Mouse (Mus musculus): ENCODE measurements around the gene Olfr215. TPM values are rescaled to one million over a fixed set of nuclear protein-coding genes. Genes with fewer than 3 reads are reported as not detected.
"Not testable (repeated sequence)": the region's sequence is repeated elsewhere in the genome, so short reads cannot be mapped to it uniquely, and the experiment has no call there.

Olfr215 gene
- polyA plus RNA-seq, 1 experiment from 2014 or later = not detected

DNA sequence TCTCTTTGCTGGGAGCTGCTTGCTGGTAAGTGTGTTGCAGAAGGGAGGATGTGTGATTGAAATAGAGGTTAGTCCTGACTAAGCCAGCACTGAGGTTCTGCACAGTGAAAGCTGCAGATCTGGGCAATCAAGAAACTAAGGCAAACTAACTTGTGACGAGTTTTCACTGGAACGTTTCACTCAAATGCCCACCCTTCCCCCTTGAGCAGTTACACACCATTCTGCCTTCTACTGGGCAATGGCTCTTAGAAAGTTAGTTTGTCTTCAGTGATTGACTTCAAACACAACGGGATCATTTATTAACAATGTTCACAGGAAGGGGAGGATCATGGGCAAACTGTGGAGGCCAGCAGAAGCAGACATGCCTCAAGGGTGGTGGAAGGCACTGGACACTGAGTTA lies 29.0 kb downstream of the Olfr215 start:
- no peak overlapping the region for H3K27ac ChIP-seq
- no peak overlapping the region for H3K4me3 ChIP-seq
- H3K9ac ChIP-seq = no peak overlapping the region
- WGBS = 91% methylated on average over 3 of the region's 3 CpGs
- no peaks in the 10 kb centered on the region for H3K27me3 ChIP-seq
- ATAC-seq = no peak
- H3K9me3 ChIP-seq (replicated peaks) = no peaks in the 10 kb centered on the region
- H3K36me3 ChIP-seq (ENCODE audit: poor library complexity, severe bottlenecking) = no peaks in the 10 kb centered on the region
- no peak overlapping the region for H3K4me2 ChIP-seq
- H3K4me1 ChIP-seq = no peaks in the 10 kb centered on the region

DNA sequence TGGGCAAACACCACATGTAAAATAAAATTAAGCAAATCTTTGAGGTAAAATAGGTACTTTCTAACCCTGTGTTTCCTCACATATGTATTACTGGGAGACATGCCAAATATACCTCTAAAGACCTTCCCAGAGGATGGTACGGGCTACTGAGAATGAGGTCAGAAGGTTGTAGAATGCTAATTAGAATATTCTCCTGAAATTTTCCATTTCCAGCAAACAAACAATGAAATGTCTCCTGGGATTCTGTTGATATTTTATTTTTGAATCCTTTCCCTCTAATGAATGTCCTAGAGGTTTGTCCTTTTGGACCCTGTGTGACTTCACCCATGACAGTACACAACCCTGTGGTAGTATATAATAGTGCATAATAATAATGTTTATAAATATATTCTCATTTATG lies 30.1 kb downstream of the Olfr215 start, which contains the start of gene Olfr214:
Gene Olfr214 (plus strand): TSS at position 301 of the 400 bp plus-strand sequence.
- Histone ChIP-seq H3K9ac (no peak within 1 kb of the TSS), H3K4me2 (no peak within 1 kb of the TSS), H3K36me3 (ENCODE audit: poor library complexity, severe bottlenecking) (no peaks in the 10 kb centered on the region), H3K9me3 (replicated peaks) (no peaks in the 10 kb centered on the region), H3K27ac (no peak within 1 kb of the TSS), H3K4me1 (no peaks in the 10 kb centered on the region), H3K27me3 (no peaks in the 10 kb centered on the region), H3K4me3 (no peak within 1 kb of the TSS)
- ATAC-seq = no peak
- 80% methylated on average over 1 of the region's 1 CpGs for WGBS

DNA sequence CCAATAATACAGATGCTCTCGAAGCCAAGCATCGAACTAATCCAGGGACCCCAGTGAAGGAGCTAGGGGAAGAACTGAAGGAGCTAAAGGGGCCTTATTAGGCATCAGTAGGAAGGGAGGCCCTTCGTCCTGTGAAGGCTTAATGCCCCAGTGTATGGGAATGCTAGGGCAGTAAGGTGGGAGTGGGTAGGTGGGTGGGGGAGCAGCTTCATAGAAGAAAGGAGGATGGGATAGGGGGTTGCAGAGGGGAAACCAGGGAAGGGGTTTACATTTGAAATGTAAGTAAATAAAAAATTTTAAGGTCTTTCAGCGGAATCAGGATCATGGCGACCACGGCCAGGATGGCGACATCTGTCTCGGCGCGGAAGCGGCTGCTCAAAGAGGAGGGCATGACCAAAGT lies 33.2 kb downstream of the Olfr215 start, which contains the start of gene Gm5580:
Gene Gm5580 (plus strand): TSS at position 301 of the 400 bp plus-strand sequence.
- not testable (repeated sequence) for H3K27me3 ChIP-seq; H3K9me3 ChIP-seq (replicated peaks); H3K36me3 ChIP-seq (ENCODE audit: poor library complexity, severe bottlenecking); H3K4me2 ChIP-seq; H3K4me3 ChIP-seq; H3K9ac ChIP-seq; H3K27ac ChIP-seq; ATAC-seq; H3K4me1 ChIP-seq
- 95% methylated on average over 11 of the region's 11 CpGs for WGBS

DNA sequence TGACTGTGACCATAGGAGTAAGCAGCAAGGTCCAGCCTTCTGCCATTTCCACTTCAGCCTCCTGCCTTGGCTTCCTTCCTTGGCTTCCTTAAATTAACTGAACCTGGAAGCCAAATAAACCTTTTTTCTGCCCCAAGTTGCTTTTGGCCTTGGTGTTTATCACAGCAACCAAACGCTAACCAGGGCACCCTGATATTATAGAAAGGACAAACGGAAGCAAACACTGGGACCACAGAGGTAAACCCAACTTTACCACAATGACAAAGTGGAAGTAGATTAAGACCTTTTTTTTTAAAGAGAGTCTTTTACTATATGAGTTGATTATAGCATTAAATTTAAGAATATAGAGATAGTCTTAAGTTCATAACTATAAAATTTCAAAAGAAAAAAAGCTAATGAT lies 41.5 kb downstream of the Olfr215 start:
- H3K27me3 ChIP-seq = no peaks in the 10 kb centered on the region
- H3K4me3 ChIP-seq = no peak overlapping the region
- no peak overlapping the region for H3K27ac ChIP-seq
- WGBS = 88% methylated on average over 2 of the region's 2 CpGs
- ATAC-seq = no peak
- no peaks in the 10 kb centered on the region for H3K36me3 ChIP-seq (ENCODE audit: poor library complexity, severe bottlenecking)
- H3K4me1 ChIP-seq = no peaks in the 10 kb centered on the region
- no peak overlapping the region for H3K4me2 ChIP-seq
- no peak overlapping the region for H3K9ac ChIP-seq
- H3K9me3 ChIP-seq (replicated peaks) = no peaks in the 10 kb centered on the region

DNA sequence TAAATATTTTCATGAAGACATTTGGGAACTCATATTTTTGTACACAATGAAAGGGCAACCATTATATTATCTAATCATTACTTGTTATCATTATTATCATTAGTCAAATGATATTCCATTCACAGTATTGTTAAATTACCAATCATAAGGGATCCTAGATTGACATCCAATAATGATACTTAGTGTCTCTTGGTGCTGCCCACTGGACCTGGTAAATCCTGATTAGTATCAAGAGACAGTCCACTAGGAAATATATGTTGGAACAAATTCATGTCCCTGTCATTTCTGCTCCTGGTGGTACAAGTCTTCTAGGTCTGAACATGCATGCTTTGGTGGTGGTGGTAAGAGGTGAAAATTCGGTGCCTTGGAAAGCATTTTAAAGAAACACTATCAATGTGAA lies 45.8 kb downstream of the Olfr215 start, which contains the start of gene Olfr213:
Gene Olfr213 (plus strand): TSS at position 301 of the 400 bp plus-strand sequence.
- no peak within 1 kb of the TSS for H3K4me3 ChIP-seq
- H3K9me3 ChIP-seq (replicated peaks) = no peaks in the 10 kb centered on the region
- no peaks in the 10 kb centered on the region for H3K36me3 ChIP-seq (ENCODE audit: poor library complexity, severe bottlenecking)
- no peaks in the 10 kb centered on the region for H3K27me3 ChIP-seq
- no peak for ATAC-seq
- no peaks in the 10 kb centered on the region for H3K4me1 ChIP-seq
- WGBS = 86% methylated on average over 1 of the region's 1 CpGs
- H3K4me2 ChIP-seq = no peak within 1 kb of the TSS
- H3K9ac ChIP-seq = no peak within 1 kb of the TSS
- no peak within 1 kb of the TSS for H3K27ac ChIP-seq

Other genes with a start within 250 kb of the Olfr215 start
- gene March8, start 246.2 kb downstream of the Olfr215 start, polyA plus RNA-seq (2015; fragmentation: Nextera tagmentation; extraction: Ambion mirVana) = 40.7 and 49.3 TPM in 2 replicates
- 0.17 and 0.82 TPM in 2 replicates for gene Alox5, start 123.0 kb downstream of the Olfr215 start, polyA plus RNA-seq (2015; fragmentation: Nextera tagmentation; extraction: Ambion mirVana)
- not detected in 2 replicates for gene Olfr211, start 95.1 kb downstream of the Olfr215 start, polyA plus RNA-seq (2015; fragmentation: Nextera tagmentation; extraction: Ambion mirVana)
- not detected in 2 replicates for gene Olfr212, start 77.7 kb downstream of the Olfr215 start, polyA plus RNA-seq (2015; fragmentation: Nextera tagmentation; extraction: Ambion mirVana)
- gene Olfr213, start 45.7 kb downstream of the Olfr215 start, polyA plus RNA-seq (2015; fragmentation: Nextera tagmentation; extraction: Ambion mirVana) = not detected in 2 replicates
- 0.53 and 0.78 TPM in 2 replicates for gene Gm5580, start 33.1 kb downstream of the Olfr215 start, polyA plus RNA-seq (2015; fragmentation: Nextera tagmentation; extraction: Ambion mirVana)
- not detected in 2 replicates for gene Olfr214, start 30.0 kb downstream of the Olfr215 start, polyA plus RNA-seq (2015; fragmentation: Nextera tagmentation; extraction: Ambion mirVana)
- 287 and 299 TPM in 2 replicates for gene Zfp422, start 44.8 kb upstream of the Olfr215 start, polyA plus RNA-seq (2015; fragmentation: Nextera tagmentation; extraction: Ambion mirVana)
- 3.9 and 4.1 TPM in 2 replicates for gene Depp1, start 66.4 kb upstream of the Olfr215 start, polyA plus RNA-seq (2015; fragmentation: Nextera tagmentation; extraction: Ambion mirVana)
- gene Rassf4, start 89.8 kb upstream of the Olfr215 start, polyA plus RNA-seq (2015; fragmentation: Nextera tagmentation; extraction: Ambion mirVana) = 12.8 and 17.4 TPM in 2 replicates
- gene Tmem72, start 132.7 kb upstream of the Olfr215 start, polyA plus RNA-seq (2015; fragmentation: Nextera tagmentation; extraction: Ambion mirVana) = 0.06 and 0.64 TPM in 2 replicates

Data from forebrain, embryonic 13.5 days (tissue).